Mouse (Mus musculus): ENCODE data around the gene Nat10. TPM values are rescaled to one million over a fixed set of nuclear protein-coding genes. Genes with fewer than 3 reads are reported as not detected.

Gene Nat10
- polyA plus RNA-seq, 1 experiment from 2014 or later, result 13.2 TPM

GRCm38 (mm10) chr2:103731423-103731822, 29.6 kb downstream of the Nat10 start:
- TF ChIP-seq CTCF (IDR thresholded peaks at IDR 0.05; ENCODE audit: low read depth), result no peak
- no peak overlapping the region for H3K4me3 ChIP-seq (replicated peaks; ENCODE audit: low read depth, low read length)
- WGBS, result 90% methylated on average over 6 of the region's 6 CpGs
- DNase-seq (ENCODE audit: low spot score) (no peak), ATAC-seq (replicated peaks; ENCODE audit: low FRiP score, low read depth) (no peak)
- no peaks in the 10 kb centered on the region for H3K4me1 ChIP-seq (replicated peaks; ENCODE audit: insufficient read depth, low read length)
- H3K36me3 ChIP-seq (ENCODE audit: insufficient read depth, low read length), result peaks cover 68% of the 10 kb centered on the region
- no peaks in the 10 kb centered on the region for H3K27me3 ChIP-seq (ENCODE audit: insufficient read depth, low read length)
- no peak overlapping the region for H3K4me2 ChIP-seq (ENCODE audit: low read length)
- no peaks in the 10 kb centered on the region for H3K9me3 ChIP-seq (replicated peaks; ENCODE audit: low read length)
- H3K27ac ChIP-seq, result no peak overlapping the region
- no peak overlapping the region for H3K9ac ChIP-seq (ENCODE audit: low read depth, low read length)

GRCm38 (mm10) chr2:103730999-103731398, 30.1 kb downstream of the Nat10 start:
- Histone ChIP-seq H3K4me3 (replicated peaks; ENCODE audit: low read depth, low read length) (no peak overlapping the region), H3K4me2 (ENCODE audit: low read length) (no peak overlapping the region), H3K36me3 (ENCODE audit: insufficient read depth, low read length) (peaks cover 72% of the 10 kb centered on the region), H3K9me3 (replicated peaks; ENCODE audit: low read length) (no peaks in the 10 kb centered on the region), H3K9ac (ENCODE audit: low read depth, low read length) (no peak overlapping the region), H3K27ac (no peak overlapping the region), H3K4me1 (replicated peaks; ENCODE audit: insufficient read depth, low read length) (no peaks in the 10 kb centered on the region), H3K27me3 (ENCODE audit: insufficient read depth, low read length) (no peaks in the 10 kb centered on the region)
- WGBS, result 82% methylated on average over 8 of the region's 8 CpGs
- peak; percentile 3; the same call in 1 of the 2 replicates for TF ChIP-seq CTCF (IDR thresholded peaks at IDR 0.05; ENCODE audit: low read depth)
- DNase-seq (ENCODE audit: low spot score) (no peak), ATAC-seq (replicated peaks; ENCODE audit: low FRiP score, low read depth) (no peak)

GRCm38 (mm10) chr2:103728027-103728540, 33.0 kb downstream of the Nat10 start:
- Histone ChIP-seq H3K4me3 (replicated peaks; ENCODE audit: low read depth, low read length) (no peak overlapping the region), H3K4me1 (replicated peaks; ENCODE audit: insufficient read depth, low read length) (no peaks in the 10 kb centered on the region), H3K27me3 (ENCODE audit: insufficient read depth, low read length) (no peaks in the 10 kb centered on the region), H3K4me2 (ENCODE audit: low read length) (no peak overlapping the region), H3K27ac (no peak overlapping the region), H3K36me3 (ENCODE audit: insufficient read depth, low read length) (peaks cover 62% of the 10 kb centered on the region), H3K9ac (ENCODE audit: low read depth, low read length) (no peak overlapping the region), H3K9me3 (replicated peaks; ENCODE audit: low read length) (no peaks in the 10 kb centered on the region)
- 81% methylated on average over 12 of the region's 12 CpGs for WGBS
- no peak for TF ChIP-seq CTCF (IDR thresholded peaks at IDR 0.05; ENCODE audit: low read depth)
- DNase-seq (ENCODE audit: low spot score) (no peak), ATAC-seq (replicated peaks; ENCODE audit: low FRiP score, low read depth) (no peak)

- Histone ChIP-seq H3K9ac (ENCODE audit: low read depth, low read length) (no peak overlapping the region), H3K27me3 (ENCODE audit: insufficient read depth, low read length) (no peaks in the 10 kb centered on the region), H3K9me3 (replicated peaks; ENCODE audit: low read length) (no peaks in the 10 kb centered on the region), H3K4me3 (replicated peaks; ENCODE audit: low read depth, low read length) (no peak overlapping the region), H3K36me3 (ENCODE audit: insufficient read depth, low read length) (peaks cover 65% of the 10 kb centered on the region; the same call in 1 of the 2 replicates), H3K4me2 (ENCODE audit: low read length) (no peak overlapping the region), H3K27ac (no peak overlapping the region), H3K4me1 (replicated peaks; ENCODE audit: insufficient read depth, low read length) (no peaks in the 10 kb centered on the region)
- TF ChIP-seq CTCF (IDR thresholded peaks at IDR 0.05; ENCODE audit: low read depth), result no peak
- ATAC-seq (replicated peaks; ENCODE audit: low FRiP score, low read depth) (no peak), DNase-seq (ENCODE audit: low spot score) (no peak)
- WGBS, result 79% methylated on average over 2 of the region's 2 CpGs
Observed at GRCm38 (mm10) chr2:103724521-103724920, 36.5 kb downstream of the Nat10 start.

GRCm38 (mm10) chr2:103719292-103719646, 41.8 kb downstream of the Nat10 start:
- Histone ChIP-seq H3K9me3 (replicated peaks; ENCODE audit: low read length) (no peaks in the 10 kb centered on the region), H3K4me2 (ENCODE audit: low read length) (no peak overlapping the region), H3K4me3 (replicated peaks; ENCODE audit: low read depth, low read length) (no peak overlapping the region), H3K9ac (ENCODE audit: low read depth, low read length) (no peak overlapping the region), H3K36me3 (ENCODE audit: insufficient read depth, low read length) (0 out of 2 replicates have a peak, but pooled peaks cover 27% of the 10 kb centered on the region), H3K27ac (no peak overlapping the region), H3K27me3 (ENCODE audit: insufficient read depth, low read length) (no peaks in the 10 kb centered on the region), H3K4me1 (replicated peaks; ENCODE audit: insufficient read depth, low read length) (no peaks in the 10 kb centered on the region)
- WGBS, result 93% methylated on average over 7 of the region's 7 CpGs
- DNase-seq (ENCODE audit: low spot score), result no peak
- no peak for ATAC-seq (replicated peaks; ENCODE audit: low FRiP score, low read depth)
- TF ChIP-seq CTCF (IDR thresholded peaks at IDR 0.05; ENCODE audit: low read depth), result no peak

GRCm38 (mm10) chr2:103718594-103719291, 42.3 kb downstream of the Nat10 start:
- H3K9me3 ChIP-seq (replicated peaks; ENCODE audit: low read length), result no peaks in the 10 kb centered on the region
- H3K36me3 ChIP-seq (ENCODE audit: insufficient read depth, low read length), result 0 out of 2 replicates have a peak, but pooled peaks cover 26% of the 10 kb centered on the region
- WGBS, result 68% methylated on average over 8 of the region's 8 CpGs
- no peaks in the 10 kb centered on the region for H3K27me3 ChIP-seq (ENCODE audit: insufficient read depth, low read length)
- no peak overlapping the region for H3K27ac ChIP-seq
- peak; percentile 63 for ATAC-seq (replicated peaks; ENCODE audit: low FRiP score, low read depth)
- no peak overlapping the region for H3K4me3 ChIP-seq (replicated peaks; ENCODE audit: low read depth, low read length)
- no peak overlapping the region for H3K4me2 ChIP-seq (ENCODE audit: low read length)
- TF ChIP-seq CTCF (IDR thresholded peaks at IDR 0.05; ENCODE audit: low read depth), result peak; percentile 88
- H3K4me1 ChIP-seq (replicated peaks; ENCODE audit: insufficient read depth, low read length), result no peaks in the 10 kb centered on the region
- DNase-seq (ENCODE audit: low spot score), result peak; percentile 89
- no peak overlapping the region for H3K9ac ChIP-seq (ENCODE audit: low read depth, low read length)
